Mouse (Mus musculus): ENCODE results near the gene Phc2.

DNA sequence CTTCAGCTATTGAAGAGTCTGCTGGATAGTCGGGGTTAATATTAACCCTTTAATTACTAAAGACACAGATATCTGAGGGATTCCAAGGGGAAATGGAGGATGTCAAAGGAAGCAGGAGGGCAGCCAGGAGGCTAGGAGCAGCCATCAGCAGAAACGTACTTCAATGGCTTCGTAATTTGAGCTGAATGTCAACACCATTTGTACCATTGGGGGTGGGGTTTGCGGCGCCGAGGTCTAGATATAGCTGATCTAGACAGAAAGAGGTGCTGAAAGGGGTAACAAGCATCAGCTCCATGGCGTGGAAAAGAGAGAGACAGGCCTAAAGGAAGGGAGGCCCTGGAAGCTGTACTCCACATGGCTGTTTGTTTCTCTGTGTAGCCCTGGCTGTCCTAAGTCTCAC is 7.7 kb upstream of the Phc2 start:
- TF ChIP-seq CTCF (IDR thresholded peaks at IDR 0.05; ENCODE audit: borderline replicate concordance, extremely low read depth, insufficient read depth, insufficient read length): no peak
- TF ChIP-seq POLR2A (IDR thresholded peaks at IDR 0.05; ENCODE audit: borderline replicate concordance, extremely low read depth, insufficient read depth, insufficient read length, poor library complexity, severe bottlenecking): no peak
